Mouse (Mus musculus): ENCODE data around the gene Armcx5.
"Not testable (repeated sequence)": the region's sequence is repeated elsewhere in the genome, so short reads cannot be mapped to it uniquely, and the experiment has no call there.

Armcx5 gene

DNA sequence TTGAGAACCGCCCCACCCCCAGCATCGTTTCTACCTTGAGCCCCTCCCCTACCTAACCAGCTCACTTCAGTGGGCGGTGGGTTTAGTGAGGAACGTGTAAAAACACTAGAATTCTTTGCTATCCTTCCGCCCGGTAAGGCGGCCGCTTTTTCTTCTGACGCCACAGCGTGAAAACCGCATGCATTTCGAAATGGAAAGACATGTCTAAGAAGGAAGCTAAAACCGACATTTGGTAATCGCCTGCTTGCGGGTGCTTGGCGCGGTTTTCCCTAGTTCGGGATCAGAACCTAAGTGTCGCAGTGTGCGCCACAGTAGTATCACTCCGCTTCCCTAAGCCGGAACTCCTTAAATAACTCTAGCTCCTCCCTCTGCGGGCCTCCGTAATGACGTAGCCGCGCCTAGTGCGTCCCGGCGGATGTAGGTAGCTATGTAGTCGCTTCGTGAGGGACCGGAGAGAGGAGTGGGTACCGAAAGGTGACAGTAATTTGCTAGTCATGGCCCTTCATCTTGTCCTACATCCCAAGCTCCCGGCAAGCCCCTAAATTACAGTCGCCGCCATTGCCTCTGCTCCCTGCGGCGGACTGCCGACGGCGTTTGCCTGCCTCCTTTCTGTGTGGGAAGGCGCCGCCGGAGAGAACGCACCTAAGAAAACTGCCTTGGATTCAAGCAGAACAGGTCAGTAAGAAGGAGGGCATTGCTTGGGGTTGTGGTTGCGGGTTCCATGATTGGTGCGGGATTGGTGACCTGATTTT, at the start of gene Armcx5, which contains the start of gene Gprasp1:
Armcx5 (plus strand) TSS at position 430 of the 752 bp plus-strand sequence.
Gprasp1 (plus strand) TSS at position 430 of the 752 bp plus-strand sequence.
- DNase-seq (ENCODE audit: low read depth, low spot score): peak; percentile 89

DNA sequence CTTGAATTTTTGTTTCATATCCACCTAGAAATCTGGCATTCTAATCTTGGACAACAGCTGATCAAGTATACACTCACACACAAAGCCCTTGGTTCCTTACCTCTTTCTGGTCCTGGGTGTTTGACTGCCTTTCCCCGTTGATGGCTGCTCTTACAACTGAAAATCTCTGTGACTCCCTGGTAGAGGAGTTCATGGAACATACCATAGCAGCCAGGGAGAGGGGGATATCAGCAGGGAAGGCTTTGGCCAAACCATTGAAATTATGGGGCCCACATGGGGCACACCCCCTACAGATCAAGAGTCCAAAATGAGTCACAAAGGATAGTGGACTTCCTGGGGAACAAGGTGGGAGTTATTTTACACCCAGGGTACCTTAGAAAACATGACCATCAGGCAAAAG, 48.9 kb upstream of the Armcx5 start, which contains the start of gene Tcp11x2:
Tcp11x2 (minus strand) TSS at position 158 of the 400 bp plus-strand sequence.
- DNase-seq (ENCODE audit: low read depth, low spot score): no peak

DNA sequence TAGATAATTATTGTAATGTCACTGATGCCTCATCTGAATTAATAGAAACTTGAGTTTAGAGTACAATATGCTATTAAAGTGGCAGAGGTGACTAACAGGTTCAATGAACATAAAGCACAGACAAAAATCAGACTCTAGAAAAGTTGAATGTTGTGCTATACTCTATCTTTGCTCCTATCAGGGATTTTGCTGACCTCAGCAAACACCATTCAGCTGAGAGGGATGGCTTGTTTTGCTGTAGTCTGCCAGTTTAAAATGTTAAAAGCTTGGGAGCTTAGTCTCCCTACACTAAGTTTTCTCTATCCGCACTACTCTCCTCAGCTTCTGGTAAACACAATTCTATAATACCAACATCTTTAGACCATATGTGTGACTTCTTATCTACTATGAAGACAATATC, 39.4 kb upstream of the Armcx5 start:
- DNase-seq (ENCODE audit: low read depth, low spot score): no peak

DNA sequence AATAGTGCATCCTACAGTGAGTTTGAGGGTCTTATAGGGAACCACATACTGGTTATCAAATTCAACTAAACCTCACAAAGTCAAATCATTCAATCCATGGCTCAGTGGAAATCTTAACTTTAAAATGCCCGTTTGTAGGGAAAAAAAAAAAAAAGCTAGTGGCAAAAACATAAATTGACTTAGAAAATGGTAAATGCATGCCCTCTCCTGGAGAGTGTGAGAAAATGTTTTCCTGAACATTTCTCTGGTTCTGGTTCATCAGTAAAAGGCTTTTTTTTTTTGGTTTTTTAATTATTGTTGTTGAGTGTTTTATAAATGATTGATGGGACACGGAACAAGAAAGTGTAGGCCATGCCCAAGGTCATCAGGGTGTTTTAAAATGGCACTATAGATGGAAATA, 38.2 kb upstream of the Armcx5 start:
- no peak for DNase-seq (ENCODE audit: low read depth, low spot score)

DNA sequence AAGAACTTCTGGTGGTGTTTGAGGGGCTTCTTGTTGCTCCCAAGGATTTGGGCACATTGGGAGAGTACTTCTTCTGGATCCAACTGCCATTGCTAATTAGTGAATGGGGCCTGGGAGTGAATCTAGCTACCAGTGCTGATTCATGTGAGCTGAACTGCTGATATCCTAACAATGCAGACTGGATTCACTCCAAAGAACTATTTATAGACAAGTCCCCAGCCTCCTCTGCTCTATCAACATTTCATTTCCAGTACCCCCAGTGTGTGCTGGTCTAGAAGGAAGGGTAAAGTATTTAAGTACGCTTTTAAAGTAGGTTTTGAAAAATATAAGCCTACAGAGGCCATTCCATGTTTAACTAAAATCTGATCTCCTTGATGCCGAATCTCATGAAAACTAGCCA, 29.7 kb upstream of the Armcx5 start:
- DNase-seq (ENCODE audit: low read depth, low spot score): no peak

DNA sequence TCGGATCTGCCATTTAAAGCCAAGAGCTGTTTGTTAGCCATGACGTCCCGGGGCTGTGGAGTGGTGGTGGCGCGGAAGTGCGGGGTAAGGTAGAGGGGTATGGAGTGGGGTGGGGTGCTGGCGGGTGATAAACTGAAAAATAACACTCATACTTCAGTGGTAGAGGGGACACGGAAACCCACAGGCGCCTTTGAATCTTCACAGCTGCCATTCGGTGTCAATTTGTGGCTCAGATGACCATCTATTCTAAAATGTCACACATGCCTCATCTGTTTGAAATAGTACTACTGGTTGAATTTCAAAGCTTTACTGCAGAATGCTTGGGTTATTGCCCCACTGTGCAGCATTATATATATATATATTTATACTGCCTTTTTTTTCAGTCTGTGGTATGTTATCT, 17.4 kb upstream of the Armcx5 start, which contains the start of gene Tmsb15a:
Tmsb15a (minus strand) TSS at position 101 of the 400 bp plus-strand sequence.
- DNase-seq (ENCODE audit: low read depth, low spot score): no peak

DNA sequence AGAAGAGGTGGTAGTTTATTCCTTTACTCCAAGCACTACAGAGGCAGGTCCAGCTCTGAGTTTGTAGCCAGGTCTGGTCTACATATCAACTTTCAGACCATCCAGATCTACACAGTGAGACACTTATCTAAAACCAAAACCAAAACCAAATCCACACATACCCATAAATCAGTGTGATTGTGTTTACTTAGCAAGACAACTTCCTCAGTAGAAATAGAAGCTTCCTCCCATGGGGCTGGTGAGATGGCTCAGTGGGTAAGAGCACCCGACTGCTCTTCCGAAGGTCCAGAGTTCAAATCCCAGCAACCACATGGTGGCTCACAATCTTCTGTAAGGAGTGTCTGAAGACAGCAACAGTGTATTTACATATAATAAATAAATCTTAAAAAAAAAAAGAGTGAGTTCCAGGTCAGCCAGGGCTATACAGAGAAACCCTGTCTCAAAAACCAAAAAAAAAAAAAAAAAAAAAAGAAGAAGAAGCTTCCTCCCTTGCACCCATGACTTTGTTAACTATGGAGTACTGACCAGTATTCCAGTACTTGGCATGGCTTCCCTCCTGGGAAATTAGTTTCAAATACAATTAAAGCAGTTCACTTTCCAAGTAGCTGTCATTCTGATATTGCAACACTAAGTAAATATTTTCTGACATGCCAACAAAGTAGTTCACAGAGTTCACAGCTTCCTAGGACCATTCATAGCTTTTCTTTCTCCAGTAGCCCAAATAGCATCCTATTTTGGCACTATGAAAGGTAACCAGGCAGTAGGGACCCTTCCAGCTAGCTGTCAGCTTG, 3.6 kb upstream of the Armcx5 start:
- DNase-seq (ENCODE audit: low read depth, low spot score): no peak

DNA sequence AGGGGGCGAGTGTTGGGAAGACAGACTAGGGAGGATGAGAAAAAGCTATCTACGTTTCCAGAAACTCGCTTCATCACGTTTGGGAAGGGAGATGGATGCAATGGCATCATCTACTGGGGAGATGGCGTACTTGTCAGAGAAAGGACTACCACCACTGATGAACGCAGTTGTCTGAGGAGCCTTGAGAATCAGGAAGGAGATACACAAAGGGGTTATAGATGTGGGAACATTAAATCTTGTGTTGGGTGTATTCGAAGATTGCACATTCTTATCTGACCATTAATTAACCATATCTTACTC, 473 bp downstream of the Armcx5 start:
- no peak for DNase-seq (ENCODE audit: low read depth, low spot score)

DNA sequence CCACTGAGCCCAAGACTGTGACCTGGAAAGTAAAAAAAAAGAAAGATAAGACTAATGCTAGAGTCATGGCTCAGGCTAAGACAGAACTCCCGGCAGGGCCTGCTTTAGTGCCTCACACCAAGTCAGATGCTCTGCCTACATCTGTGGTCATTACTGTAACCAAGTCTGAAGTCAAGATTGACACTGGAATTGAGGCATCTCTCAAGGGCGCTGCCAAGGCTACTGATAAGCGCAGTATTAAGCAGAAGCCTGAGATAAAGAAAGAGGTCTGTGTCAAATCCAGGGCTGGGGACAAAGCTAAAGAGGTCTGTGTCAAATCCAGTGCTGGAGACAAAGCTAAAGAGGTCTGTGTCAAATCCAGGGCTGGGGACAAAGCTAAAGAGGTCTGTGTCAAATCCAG, 2.8 kb downstream of the Armcx5 start:
- DNase-seq (ENCODE audit: low read depth, low spot score): not testable (repeated sequence)

DNA sequence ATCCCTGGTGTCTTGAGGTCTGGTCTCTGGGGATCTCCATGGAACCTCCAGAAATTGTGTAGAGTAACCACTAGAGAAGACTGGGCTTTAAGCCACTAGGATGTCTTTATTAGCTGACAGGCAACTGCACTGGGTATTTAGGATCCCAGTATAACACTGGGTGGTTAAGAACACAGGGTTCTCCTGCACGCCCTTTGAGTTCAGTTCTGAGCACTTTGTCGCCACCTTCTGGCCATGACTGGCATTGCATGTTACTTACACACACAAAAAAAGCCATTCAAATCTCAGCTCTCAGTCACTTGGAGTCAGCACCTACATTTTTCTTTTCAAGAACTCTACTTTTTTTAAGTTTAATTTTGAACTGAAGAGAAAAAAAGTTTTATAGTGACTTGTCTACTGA, 10.3 kb downstream of the Armcx5 start:
- peak; percentile 70 for DNase-seq (ENCODE audit: low read depth, low spot score)

DNA sequence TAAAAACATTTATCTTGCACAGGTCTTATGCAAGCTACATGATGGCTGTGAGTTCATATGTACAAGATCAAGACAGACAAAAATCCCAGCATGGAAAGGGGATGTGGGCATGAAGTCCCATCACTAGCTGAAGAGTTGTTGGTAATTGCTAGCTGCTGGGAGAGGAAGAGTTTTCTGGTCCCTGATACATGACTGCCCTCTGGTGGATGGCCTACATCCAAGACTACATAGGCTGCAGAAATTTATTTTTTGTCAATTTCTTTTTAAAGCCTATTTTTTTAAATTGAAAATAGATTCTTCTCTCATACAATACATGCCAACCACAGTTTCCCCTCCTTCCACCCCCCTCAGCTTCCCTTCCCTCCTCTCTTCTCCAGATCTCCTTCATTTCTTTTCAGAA, 19.2 kb downstream of the Armcx5 start:
- peak; percentile 10 for DNase-seq (ENCODE audit: low read depth, low spot score)

DNA sequence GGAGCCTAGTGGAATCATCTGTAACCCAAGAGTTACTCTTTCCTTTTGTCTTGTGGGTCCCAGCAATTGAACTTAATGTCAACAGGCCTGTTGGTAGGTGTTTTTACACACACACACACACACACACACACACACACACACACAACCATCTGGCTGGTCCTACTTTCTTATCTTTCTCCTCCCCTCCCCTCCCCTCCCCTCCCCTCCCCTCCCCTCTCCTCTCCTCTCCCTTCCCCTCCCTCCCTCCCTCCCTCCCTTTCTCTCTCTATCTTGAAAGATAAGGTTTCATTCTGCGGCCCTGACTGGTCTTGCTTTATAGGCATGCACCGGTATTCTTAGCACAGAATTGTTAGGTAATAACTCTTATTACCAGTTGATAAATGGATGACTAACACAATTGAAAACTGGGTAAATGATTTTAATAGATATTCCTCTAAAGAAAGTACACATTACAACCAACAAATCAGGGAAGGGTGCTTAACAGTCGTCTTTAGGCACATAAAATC, 25.6 kb downstream of the Armcx5 start:
- DNase-seq (ENCODE audit: low read depth, low spot score): no peak

DNA sequence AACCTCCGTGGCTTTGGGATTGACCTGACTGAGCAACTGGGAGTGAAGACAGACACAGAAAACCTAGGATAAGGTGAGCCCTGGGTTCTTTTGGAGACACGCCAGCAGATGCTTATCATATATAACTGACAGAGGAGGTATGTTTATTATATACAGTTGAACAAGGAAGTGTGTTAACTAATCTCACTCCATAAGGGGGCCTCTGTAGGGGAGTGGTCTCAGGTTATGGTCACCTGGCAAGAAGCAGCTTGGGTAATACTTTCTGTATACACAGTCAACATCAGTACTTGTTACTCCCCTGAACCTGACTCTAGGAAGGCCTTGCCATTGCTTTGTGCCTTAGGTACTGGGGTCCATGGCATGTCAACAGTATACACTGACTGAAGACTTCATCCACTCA, 26.0 kb downstream of the Armcx5 start:
- DNase-seq (ENCODE audit: low read depth, low spot score): no peak

DNA sequence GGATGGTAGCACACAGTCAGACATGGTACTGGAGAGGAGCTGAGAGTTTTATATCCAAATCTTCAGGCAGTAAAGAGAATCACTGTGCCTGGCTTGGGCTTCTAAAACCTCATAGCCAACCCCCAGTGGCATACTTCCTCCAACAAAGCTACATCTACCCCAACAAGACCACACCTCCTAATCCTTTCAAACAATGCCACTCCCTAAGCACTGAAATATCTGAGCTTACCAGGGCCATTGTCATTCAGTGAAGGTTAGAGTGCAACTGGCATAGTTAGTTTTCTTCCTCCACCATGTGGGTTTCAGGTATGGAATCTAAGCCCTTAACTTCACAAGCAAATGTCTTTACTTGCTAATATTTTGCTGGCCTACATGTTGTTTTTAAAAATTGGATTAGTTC, 49.0 kb downstream of the Armcx5 start:
- DNase-seq (ENCODE audit: low read depth, low spot score): no peak

DNA sequence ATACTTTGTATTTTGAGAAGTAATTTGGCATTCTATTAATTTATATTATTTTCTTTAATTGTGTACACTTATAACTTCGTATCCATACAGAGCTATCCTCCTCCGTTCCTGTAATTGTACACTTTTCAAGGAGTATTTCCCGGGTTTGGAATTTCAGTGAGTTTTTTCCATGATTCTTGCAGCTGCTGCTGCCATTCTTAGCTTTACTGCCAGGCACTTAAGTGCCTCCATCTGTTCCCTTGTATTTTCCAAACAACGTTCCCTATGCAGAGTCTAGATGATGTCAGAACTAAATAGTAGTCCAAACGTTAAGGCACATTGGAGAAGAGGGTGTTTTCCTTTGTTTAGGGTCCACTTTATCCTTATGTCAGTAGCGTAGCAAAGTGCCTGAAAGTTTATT, 49.8 kb downstream of the Armcx5 start:
- DNase-seq (ENCODE audit: low read depth, low spot score): peak; percentile 11

DNA sequence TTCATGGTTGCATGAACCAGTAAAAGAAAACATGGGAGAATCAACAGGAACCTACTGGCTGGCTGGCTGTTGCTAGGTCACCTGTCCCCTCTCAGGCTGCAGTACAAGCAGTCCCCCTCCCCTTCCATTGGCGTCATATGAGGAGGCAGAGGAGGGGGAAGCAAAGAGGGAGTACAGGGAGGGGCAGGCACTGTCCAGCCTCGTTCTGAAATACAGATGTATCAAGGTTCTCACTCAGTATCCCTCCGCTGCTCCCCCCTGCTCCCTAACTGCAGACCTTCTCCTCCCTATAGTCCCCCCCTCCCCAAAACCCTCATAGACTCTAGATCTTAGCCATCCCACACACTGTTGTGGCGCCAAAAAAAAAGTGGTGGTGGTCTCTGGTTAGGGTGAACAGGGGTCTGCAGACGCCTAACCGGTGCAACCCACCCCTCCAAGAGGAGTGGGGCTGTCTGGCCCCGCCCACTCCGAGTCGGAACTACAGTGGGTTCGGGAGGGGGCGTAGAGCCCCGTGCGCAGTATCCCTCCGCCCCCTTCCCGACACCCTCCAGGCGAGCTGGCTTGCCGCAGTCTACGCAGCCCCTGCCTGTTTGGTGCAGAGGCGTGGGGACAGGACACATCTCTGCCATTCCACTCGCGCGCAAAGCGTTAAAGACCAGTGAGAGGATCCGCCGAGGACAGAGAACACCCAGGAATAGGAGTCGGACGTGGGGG, 53.2 kb downstream of the Armcx5 start:
- DNase-seq (ENCODE audit: low read depth, low spot score): peak; percentile 72

DNA sequence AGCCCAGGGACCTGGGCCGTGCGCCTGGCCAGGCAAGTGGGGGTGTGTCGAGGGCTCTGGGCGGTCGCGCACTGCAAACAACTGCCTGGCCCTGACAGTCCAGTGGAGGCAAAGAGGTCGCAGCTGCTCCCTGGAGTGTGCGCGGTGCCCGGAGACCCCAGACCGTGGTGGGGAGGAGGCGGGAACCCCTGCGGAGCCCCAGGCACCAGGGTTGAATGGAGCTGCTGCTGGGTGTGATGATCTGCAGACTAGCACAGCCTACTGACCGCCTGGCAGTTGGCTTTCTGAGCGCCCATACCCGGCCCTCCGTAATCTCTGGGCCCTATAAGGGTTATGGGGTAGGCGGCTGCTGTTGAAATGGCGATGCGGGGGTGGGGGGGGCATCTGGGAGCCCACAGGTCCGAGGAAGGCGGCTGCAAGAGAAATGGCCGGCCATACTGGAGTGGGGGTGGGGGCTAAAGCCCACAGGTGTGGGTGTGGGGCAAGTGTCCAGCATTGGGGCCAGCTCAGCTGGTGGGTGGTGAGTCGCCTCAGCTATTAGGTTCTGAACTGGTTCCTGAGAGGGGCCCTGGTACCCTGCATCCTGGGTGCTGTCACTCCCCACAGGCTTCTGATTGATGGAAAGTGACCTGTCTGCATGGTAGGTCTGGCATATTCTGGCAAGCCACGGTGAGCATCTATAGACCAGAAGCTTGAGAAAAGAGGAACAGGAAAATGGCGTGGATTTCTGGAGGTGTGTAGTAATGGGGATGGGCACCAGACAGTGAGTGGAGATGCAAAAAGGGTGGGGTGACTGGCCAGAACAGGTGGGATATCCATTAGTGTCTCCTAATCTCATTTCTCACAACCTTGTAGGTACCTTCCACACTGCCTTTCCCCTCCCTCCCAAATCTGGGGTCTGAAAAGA, 54.0 kb downstream of the Armcx5 start:
- DNase-seq (ENCODE audit: low read depth, low spot score): not testable (repeated sequence)

Measured in forelimb bud, embryonic 11.5 days (tissue).